Mouse (Mus musculus) erythroblast, embryonic 14.5 days (primary cell): Measurements from ENCODE around the gene Cldn34b2.

Experiments
- GATA1 ChIP-seq: IDR thresholded peaks from 2 replicates; pipeline ENCODE4 v1.6.1; 2012; ENCODE audit warnings: low read length, inconsistent platforms, mixed read lengths
- TAL1 ChIP-seq: IDR thresholded peaks from 3 replicates; pipeline ENCODE4 v1.6.1; 2012; ENCODE audit warnings: low read length, inconsistent platforms, mixed read lengths

DNA sequence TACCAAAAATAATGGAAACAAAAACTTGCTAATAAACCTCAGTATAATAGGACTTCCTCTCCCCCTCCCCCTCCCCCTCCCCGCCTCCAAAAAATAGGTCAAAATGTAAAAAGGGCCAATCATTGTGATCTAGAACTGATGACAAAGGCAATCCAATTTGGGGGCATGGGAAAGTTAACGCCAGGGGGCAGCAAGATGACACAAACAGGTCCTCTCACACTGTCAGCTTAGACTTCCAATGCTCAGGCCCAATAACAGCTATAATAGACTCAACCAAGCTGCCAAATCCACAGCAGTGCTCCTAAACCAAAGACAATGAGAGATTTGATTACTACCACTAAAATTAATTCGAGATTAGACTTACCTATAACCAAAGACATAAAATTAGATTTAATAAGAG lies 16.5 kb upstream of the Cldn34b2 start:
- TF ChIP-seq GATA1, result no peak
- no peak for TF ChIP-seq TAL1
